Mouse (Mus musculus): ENCODE data around the gene 4933427D14Rik. TPM values are rescaled to one million over a fixed set of nuclear protein-coding genes. Genes with fewer than 3 reads are reported as not detected.

The 4933427D14Rik gene
- polyA plus RNA-seq, 1 experiment = 5.8 TPM

DNA sequence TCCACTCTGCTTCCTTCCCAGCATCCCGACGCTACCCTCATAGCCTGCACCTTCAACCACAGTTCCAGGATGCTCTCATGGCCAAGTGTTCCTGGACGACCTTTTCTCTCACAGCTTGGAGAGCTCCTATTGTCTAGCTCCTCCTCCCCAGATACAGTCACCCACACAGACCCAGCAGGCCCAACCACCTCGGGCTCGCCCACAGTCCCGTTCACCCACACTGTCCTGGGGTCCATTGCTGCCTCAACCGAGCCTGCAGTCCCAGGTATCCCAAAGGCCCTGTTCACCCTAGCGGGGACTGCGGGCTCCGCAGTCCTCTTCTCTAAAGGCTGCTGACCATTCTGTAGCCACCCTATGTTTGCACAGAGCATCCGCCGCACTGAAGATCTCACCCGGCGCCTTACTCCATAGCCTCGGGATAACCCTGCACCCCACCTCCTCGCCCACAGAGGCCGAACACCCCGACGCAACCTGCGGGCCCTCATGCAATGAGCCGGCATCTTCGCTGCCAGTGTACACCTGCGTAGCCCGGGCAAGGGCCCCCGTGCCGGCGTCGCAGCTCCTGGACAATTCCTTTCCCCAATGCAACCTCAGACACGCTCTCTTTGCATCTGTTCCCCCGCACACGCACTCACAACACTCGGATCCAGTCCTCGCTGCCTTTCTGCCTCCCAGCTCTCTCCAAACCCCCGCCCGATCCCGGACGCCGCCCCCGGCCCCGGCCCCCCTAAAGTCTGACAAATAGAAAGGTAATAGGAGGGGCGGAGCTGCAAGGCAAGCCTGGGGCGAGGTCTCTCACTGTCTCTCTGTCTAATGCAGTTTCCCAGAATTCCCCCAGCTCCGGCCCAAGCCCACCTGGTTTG, 687 bp downstream of the 4933427D14Rik start, which contains the start of gene Gm43951:
Gene Gm43951 (minus strand): TSS at position 500 of the 863 bp plus-strand sequence.
- Histone ChIP-seq H3K27ac (ENCODE audit: insufficient read depth, low read depth, low read length) (no peak within 1 kb of the TSS), H3K4me3 (ENCODE audit: insufficient read depth, low read length) (peak within 1 kb of the TSS; percentile 92), H3K4me1 (ENCODE audit: control insufficient read depth, insufficient read depth, low read length) (peaks cover 10% of the 10 kb centered on the region)
- TF ChIP-seq CTCF (IDR thresholded peaks at IDR 0.05; ENCODE audit: low read depth, low read length) (no peak), POLR2A (IDR thresholded peaks at IDR 0.05; ENCODE audit: borderline replicate concordance, low read depth, low read length) (no peak)

DNA sequence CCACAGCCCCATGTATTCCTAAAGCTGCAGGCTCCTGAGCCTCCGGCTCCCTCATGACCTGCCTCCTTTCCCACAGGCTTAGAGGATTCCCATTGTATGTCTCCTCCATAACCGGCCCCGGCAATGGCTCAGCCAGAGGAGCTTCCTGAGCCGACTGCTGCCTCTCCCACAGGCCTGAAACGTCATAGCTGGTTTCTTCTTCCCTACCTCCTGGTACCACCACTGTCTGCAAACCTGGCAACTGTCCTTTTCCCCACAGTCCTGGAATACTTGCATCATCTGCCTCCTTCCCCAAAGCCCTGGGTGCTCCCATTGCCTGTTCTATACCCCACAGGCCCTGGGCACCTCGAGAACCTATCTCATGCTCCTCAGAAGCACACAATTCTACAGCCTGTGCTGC, 2.0 kb downstream of the 4933427D14Rik start:
- H3K4me3 ChIP-seq (ENCODE audit: insufficient read depth, low read length) = peak overlapping the region; percentile 92; the same call in 1 of the 2 replicates
- H3K4me1 ChIP-seq (ENCODE audit: control insufficient read depth, insufficient read depth, low read length) = peaks cover 10% of the 10 kb centered on the region
- TF ChIP-seq CTCF (IDR thresholded peaks at IDR 0.05; ENCODE audit: low read depth, low read length) (no peak), POLR2A (IDR thresholded peaks at IDR 0.05; ENCODE audit: borderline replicate concordance, low read depth, low read length) (no peak)
- no peak overlapping the region for H3K27ac ChIP-seq (ENCODE audit: insufficient read depth, low read depth, low read length)

- Histone ChIP-seq H3K27ac (ENCODE audit: insufficient read depth, low read depth, low read length) (no peak overlapping the region), H3K4me3 (ENCODE audit: insufficient read depth, low read length) (no peak overlapping the region), H3K4me1 (ENCODE audit: control insufficient read depth, insufficient read depth, low read length) (peaks cover 10% of the 10 kb centered on the region)
- TF ChIP-seq CTCF (IDR thresholded peaks at IDR 0.05; ENCODE audit: low read depth, low read length) (no peak), POLR2A (IDR thresholded peaks at IDR 0.05; ENCODE audit: borderline replicate concordance, low read depth, low read length) (no peak)
Observed at GRCm38 (mm10) chr11:72203440-72203839, 3.8 kb downstream of the 4933427D14Rik start.

- Histone ChIP-seq H3K4me3 (ENCODE audit: insufficient read depth, low read length) (no peak overlapping the region), H3K27ac (ENCODE audit: insufficient read depth, low read depth, low read length) (peak overlapping the region; percentile 39), H3K4me1 (ENCODE audit: control insufficient read depth, insufficient read depth, low read length) (0 out of 2 replicates have a peak, but pooled peaks cover 4% of the 10 kb centered on the region)
- TF ChIP-seq POLR2A (IDR thresholded peaks at IDR 0.05; ENCODE audit: borderline replicate concordance, low read depth, low read length) (no peak), CTCF (IDR thresholded peaks at IDR 0.05; ENCODE audit: low read depth, low read length) (no peak)
Observed at GRCm38 (mm10) chr11:72196506-72196905, 10.8 kb downstream of the 4933427D14Rik start.

DNA sequence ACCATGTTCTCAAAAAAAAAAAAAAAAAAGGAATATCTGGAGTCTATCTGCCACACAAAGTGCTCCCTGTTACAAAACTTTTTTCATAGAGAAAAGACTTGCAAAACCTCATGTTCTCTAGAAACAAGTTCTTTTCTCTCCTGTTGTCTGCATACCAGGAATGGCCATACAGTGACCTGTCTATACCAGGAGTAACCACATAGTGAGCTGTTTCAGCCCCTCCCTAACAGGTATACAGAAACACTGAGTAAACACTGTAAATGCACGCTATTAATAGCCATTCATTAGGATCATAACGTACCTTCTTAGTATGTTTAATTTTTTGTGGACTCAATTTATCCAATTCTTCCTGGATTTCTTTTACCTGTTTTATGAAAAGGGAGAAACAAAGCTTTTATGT, 13.0 kb downstream of the 4933427D14Rik start:
- H3K27ac ChIP-seq (ENCODE audit: insufficient read depth, low read depth, low read length) = no peak overlapping the region
- 0 out of 2 replicates have a peak, but pooled peaks cover 4% of the 10 kb centered on the region for H3K4me1 ChIP-seq (ENCODE audit: control insufficient read depth, insufficient read depth, low read length)
- TF ChIP-seq POLR2A (IDR thresholded peaks at IDR 0.05; ENCODE audit: borderline replicate concordance, low read depth, low read length) (no peak), CTCF (IDR thresholded peaks at IDR 0.05; ENCODE audit: low read depth, low read length) (no peak)
- H3K4me3 ChIP-seq (ENCODE audit: insufficient read depth, low read length) = no peak overlapping the region

- Histone ChIP-seq H3K27ac (ENCODE audit: insufficient read depth, low read depth, low read length) (no peak overlapping the region), H3K4me3 (ENCODE audit: insufficient read depth, low read length) (no peak overlapping the region), H3K4me1 (ENCODE audit: control insufficient read depth, insufficient read depth, low read length) (peaks cover 3% of the 10 kb centered on the region; the same call in 1 of the 2 replicates)
- TF ChIP-seq POLR2A (IDR thresholded peaks at IDR 0.05; ENCODE audit: borderline replicate concordance, low read depth, low read length) = no peak
- TF ChIP-seq CTCF (IDR thresholded peaks at IDR 0.05; ENCODE audit: low read depth, low read length) = no peak
Observed at GRCm38 (mm10) chr11:72190857-72191256, 16.4 kb downstream of the 4933427D14Rik start.

GRCm38 (mm10) chr11:72184252-72184651, 23.0 kb downstream of the 4933427D14Rik start:
- TF ChIP-seq POLR2A (IDR thresholded peaks at IDR 0.05; ENCODE audit: borderline replicate concordance, low read depth, low read length) = no peak
- no peak for TF ChIP-seq CTCF (IDR thresholded peaks at IDR 0.05; ENCODE audit: low read depth, low read length)
- H3K4me3 ChIP-seq (ENCODE audit: insufficient read depth, low read length) = no peak overlapping the region

DNA sequence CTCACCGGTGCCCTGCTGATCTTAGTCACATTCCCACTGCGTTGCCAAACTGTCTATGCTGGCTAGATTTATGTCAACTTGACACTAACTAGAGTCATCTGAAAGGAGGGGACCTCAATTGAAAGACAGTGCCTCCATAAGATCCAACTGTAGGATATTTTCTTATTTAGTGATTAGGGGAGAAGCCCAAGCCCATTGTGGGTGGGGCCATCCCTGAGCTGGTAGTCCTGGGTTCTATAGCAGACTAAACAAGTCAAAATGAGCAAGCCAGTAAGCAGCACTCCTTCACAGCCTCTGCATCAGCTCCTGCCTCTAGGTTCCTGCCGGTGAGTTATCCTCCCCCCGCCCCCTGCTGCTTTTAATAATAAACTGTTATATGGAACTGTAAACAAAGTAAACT, 26.1 kb downstream of the 4933427D14Rik start:
- TF ChIP-seq POLR2A (IDR thresholded peaks at IDR 0.05; ENCODE audit: borderline replicate concordance, low read depth, low read length) (no peak), CTCF (IDR thresholded peaks at IDR 0.05; ENCODE audit: low read depth, low read length) (no peak)
- H3K27ac ChIP-seq (ENCODE audit: insufficient read depth, low read depth, low read length) = no peak overlapping the region
- H3K4me3 ChIP-seq (ENCODE audit: insufficient read depth, low read length) = no peak overlapping the region
- H3K4me1 ChIP-seq (ENCODE audit: control insufficient read depth, insufficient read depth, low read length) = peaks cover 2% of the 10 kb centered on the region; the same call in 1 of the 2 replicates

More at GRCm38 (mm10) chr11:72184252-72184651, 23.0 kb downstream of the 4933427D14Rik start:
- Histone ChIP-seq H3K4me1 (ENCODE audit: control insufficient read depth, insufficient read depth, low read length) (peaks cover 5% of the 10 kb centered on the region), H3K27ac (ENCODE audit: insufficient read depth, low read depth, low read length) (no peak overlapping the region)

DNA sequence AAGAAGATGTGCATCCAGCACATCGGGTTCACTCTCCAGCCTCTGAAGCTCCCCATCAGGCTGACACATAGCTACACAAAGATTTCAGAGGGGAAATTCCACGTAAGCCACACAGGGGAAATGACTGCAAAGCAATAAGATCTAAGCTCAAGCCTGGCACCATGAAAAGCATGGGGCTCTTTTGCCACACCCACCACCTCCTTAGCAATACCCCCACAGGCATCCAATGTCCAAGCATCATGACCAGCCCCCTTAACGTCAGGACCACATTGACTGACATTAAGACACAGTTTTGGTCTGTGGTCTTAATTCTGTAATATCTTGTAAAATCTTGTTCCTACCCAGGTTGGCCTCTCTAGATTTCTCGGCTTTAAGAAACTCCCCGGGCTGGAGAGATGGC, 26.7 kb downstream of the 4933427D14Rik start:
- Histone ChIP-seq H3K4me1 (ENCODE audit: control insufficient read depth, insufficient read depth, low read length) (peaks cover 2% of the 10 kb centered on the region; the same call in 1 of the 2 replicates), H3K4me3 (ENCODE audit: insufficient read depth, low read length) (no peak overlapping the region), H3K27ac (ENCODE audit: insufficient read depth, low read depth, low read length) (no peak overlapping the region)
- TF ChIP-seq POLR2A (IDR thresholded peaks at IDR 0.05; ENCODE audit: borderline replicate concordance, low read depth, low read length) (no peak), CTCF (IDR thresholded peaks at IDR 0.05; ENCODE audit: low read depth, low read length) (no peak)

- TF ChIP-seq POLR2A (IDR thresholded peaks at IDR 0.05; ENCODE audit: borderline replicate concordance, low read depth, low read length) (no peak), CTCF (IDR thresholded peaks at IDR 0.05; ENCODE audit: low read depth, low read length) (no peak)
- Histone ChIP-seq H3K4me3 (ENCODE audit: insufficient read depth, low read length) (no peak overlapping the region), H3K27ac (ENCODE audit: insufficient read depth, low read depth, low read length) (no peak overlapping the region), H3K4me1 (ENCODE audit: control insufficient read depth, insufficient read depth, low read length) (no peaks in the 10 kb centered on the region)
Observed at GRCm38 (mm10) chr11:72176553-72176952, 30.7 kb downstream of the 4933427D14Rik start.
